Mouse (Mus musculus): ENCODE results near the gene Ccdc177. TPM values are rescaled to one million over a fixed set of nuclear protein-coding genes. Genes with fewer than 3 reads are reported as not detected.

Gene Ccdc177
- polyA plus RNA-seq, 1 experiment, result not detected

GRCm38 (mm10) chr12:80776046-80776634 is 15.7 kb upstream of the Ccdc177 start:
- Histone ChIP-seq H3K4me3 (ENCODE audit: extremely low read depth, insufficient read depth, insufficient read length) (no peak overlapping the region), H3K36me3 (ENCODE audit: control insufficient read depth, insufficient read depth, low read length) (no peaks in the 10 kb centered on the region), H3K27ac (ENCODE audit: insufficient read depth, low read length) (0 out of 2 replicates have a peak overlapping the region, but pooled peaks have one; percentile 1), H3K27me3 (ENCODE audit: control insufficient read depth, insufficient read depth, low read length) (no peaks in the 10 kb centered on the region), H3K4me1 (ENCODE audit: control insufficient read depth, insufficient read depth, insufficient read length) (no peaks in the 10 kb centered on the region)
- DNase-seq (ENCODE audit: low read depth in 1 of 2, low spot score in 2 of 2), result no peak
- WGBS, result 25% methylated on average over 4 of the region's 4 CpGs
- TF ChIP-seq CTCF (IDR thresholded peaks at IDR 0.05; ENCODE audit: extremely low read depth, insufficient read depth, insufficient read length, insufficient replicate concordance) (no peak), POLR2A (IDR thresholded peaks at IDR 0.05; ENCODE audit: low read depth, low read length) (no peak)

GRCm38 (mm10) chr12:80774786-80775185 is 14.3 kb upstream of the Ccdc177 start:
- Histone ChIP-seq H3K27ac (ENCODE audit: insufficient read depth, low read length) (no peak overlapping the region), H3K36me3 (ENCODE audit: control insufficient read depth, insufficient read depth, low read length) (no peaks in the 10 kb centered on the region), H3K27me3 (ENCODE audit: control insufficient read depth, insufficient read depth, low read length) (no peaks in the 10 kb centered on the region), H3K4me1 (ENCODE audit: control insufficient read depth, insufficient read depth, insufficient read length) (no peaks in the 10 kb centered on the region), H3K4me3 (ENCODE audit: extremely low read depth, insufficient read depth, insufficient read length) (no peak overlapping the region)
- DNase-seq (ENCODE audit: low read depth in 1 of 2, low spot score in 2 of 2), result no peak
- TF ChIP-seq POLR2A (IDR thresholded peaks at IDR 0.05; ENCODE audit: low read depth, low read length) (no peak), CTCF (IDR thresholded peaks at IDR 0.05; ENCODE audit: extremely low read depth, insufficient read depth, insufficient read length, insufficient replicate concordance) (no peak)
- WGBS, result 95% methylated on average over 7 of the region's 7 CpGs

GRCm38 (mm10) chr12:80769697-80770096 is 9.2 kb upstream of the Ccdc177 start:
- no peaks in the 10 kb centered on the region for H3K4me1 ChIP-seq (ENCODE audit: control insufficient read depth, insufficient read depth, insufficient read length)
- peak; percentile 99 for TF ChIP-seq CTCF (IDR thresholded peaks at IDR 0.05; ENCODE audit: extremely low read depth, insufficient read depth, insufficient read length, insufficient replicate concordance)
- no peak for TF ChIP-seq POLR2A (IDR thresholded peaks at IDR 0.05; ENCODE audit: low read depth, low read length)
- no peaks in the 10 kb centered on the region for H3K27me3 ChIP-seq (ENCODE audit: control insufficient read depth, insufficient read depth, low read length)
- H3K4me3 ChIP-seq (ENCODE audit: extremely low read depth, insufficient read depth, insufficient read length), result no peak overlapping the region
- DNase-seq (ENCODE audit: low read depth in 1 of 2, low spot score in 2 of 2), result peak in 1 of 2 experiments; percentile 52
- H3K27ac ChIP-seq (ENCODE audit: insufficient read depth, low read length), result no peak overlapping the region
- no peaks in the 10 kb centered on the region for H3K36me3 ChIP-seq (ENCODE audit: control insufficient read depth, insufficient read depth, low read length)
- WGBS, result 14% methylated on average over 11 of the region's 11 CpGs

GRCm38 (mm10) chr12:80764116-80764515 is 3.6 kb upstream of the Ccdc177 start:
- Histone ChIP-seq H3K4me3 (ENCODE audit: extremely low read depth, insufficient read depth, insufficient read length) (no peak overlapping the region), H3K4me1 (ENCODE audit: control insufficient read depth, insufficient read depth, insufficient read length) (peaks cover 2% of the 10 kb centered on the region; the same call in 1 of the 2 replicates), H3K27ac (ENCODE audit: insufficient read depth, low read length) (no peak overlapping the region), H3K36me3 (ENCODE audit: control insufficient read depth, insufficient read depth, low read length) (no peaks in the 10 kb centered on the region), H3K27me3 (ENCODE audit: control insufficient read depth, insufficient read depth, low read length) (peaks cover under 1% of the 10 kb centered on the region; the same call in 1 of the 2 replicates)
- 65% methylated on average over 4 of the region's 4 CpGs for WGBS
- TF ChIP-seq CTCF (IDR thresholded peaks at IDR 0.05; ENCODE audit: extremely low read depth, insufficient read depth, insufficient read length, insufficient replicate concordance) (no peak), POLR2A (IDR thresholded peaks at IDR 0.05; ENCODE audit: low read depth, low read length) (no peak)
- DNase-seq (ENCODE audit: low read depth in 1 of 2, low spot score in 2 of 2), result no peak

GRCm38 (mm10) chr12:80762982-80763381 is 2.5 kb upstream of the Ccdc177 start:
- Histone ChIP-seq H3K4me1 (ENCODE audit: control insufficient read depth, insufficient read depth, insufficient read length) (peaks cover 12% of the 10 kb centered on the region; the same call in 1 of the 2 replicates), H3K27ac (ENCODE audit: insufficient read depth, low read length) (no peak overlapping the region), H3K27me3 (ENCODE audit: control insufficient read depth, insufficient read depth, low read length) (peaks cover 10% of the 10 kb centered on the region), H3K36me3 (ENCODE audit: control insufficient read depth, insufficient read depth, low read length) (no peaks in the 10 kb centered on the region), H3K4me3 (ENCODE audit: extremely low read depth, insufficient read depth, insufficient read length) (no peak overlapping the region)
- no peak for DNase-seq (ENCODE audit: low read depth in 1 of 2, low spot score in 2 of 2)
- WGBS, result 73% methylated on average over 5 of the region's 5 CpGs
- TF ChIP-seq CTCF (IDR thresholded peaks at IDR 0.05; ENCODE audit: extremely low read depth, insufficient read depth, insufficient read length, insufficient replicate concordance) (no peak), POLR2A (IDR thresholded peaks at IDR 0.05; ENCODE audit: low read depth, low read length) (no peak)

GRCm38 (mm10) chr12:80759713-80760395 is 633 bp downstream of the Ccdc177 start:
- no peaks in the 10 kb centered on the region for H3K36me3 ChIP-seq (ENCODE audit: control insufficient read depth, insufficient read depth, low read length)
- TF ChIP-seq CTCF (IDR thresholded peaks at IDR 0.05; ENCODE audit: extremely low read depth, insufficient read depth, insufficient read length, insufficient replicate concordance) (no peak), POLR2A (IDR thresholded peaks at IDR 0.05; ENCODE audit: low read depth, low read length) (no peak)
- no peak overlapping the region for H3K4me3 ChIP-seq (ENCODE audit: extremely low read depth, insufficient read depth, insufficient read length)
- H3K27ac ChIP-seq (ENCODE audit: insufficient read depth, low read length), result no peak overlapping the region
- peaks cover 14% of the 10 kb centered on the region for H3K27me3 ChIP-seq (ENCODE audit: control insufficient read depth, insufficient read depth, low read length)
- no peak for DNase-seq (ENCODE audit: low read depth in 1 of 2, low spot score in 2 of 2)
- WGBS, result 13% methylated on average over 22 of the region's 22 CpGs
- H3K4me1 ChIP-seq (ENCODE audit: control insufficient read depth, insufficient read depth, insufficient read length), result peaks cover 17% of the 10 kb centered on the region; the same call in 1 of the 2 replicates

- Histone ChIP-seq H3K36me3 (ENCODE audit: control insufficient read depth, insufficient read depth, low read length) (no peaks in the 10 kb centered on the region), H3K27ac (ENCODE audit: insufficient read depth, low read length) (no peak overlapping the region), H3K27me3 (ENCODE audit: control insufficient read depth, insufficient read depth, low read length) (peaks cover 14% of the 10 kb centered on the region), H3K4me1 (ENCODE audit: control insufficient read depth, insufficient read depth, insufficient read length) (peaks cover 17% of the 10 kb centered on the region; the same call in 1 of the 2 replicates), H3K4me3 (ENCODE audit: extremely low read depth, insufficient read depth, insufficient read length) (no peak overlapping the region)
- DNase-seq (ENCODE audit: low read depth in 1 of 2, low spot score in 2 of 2), result no peak
- WGBS, result 15% methylated on average over 13 of the region's 13 CpGs
- TF ChIP-seq CTCF (IDR thresholded peaks at IDR 0.05; ENCODE audit: extremely low read depth, insufficient read depth, insufficient read length, insufficient replicate concordance) (no peak), POLR2A (IDR thresholded peaks at IDR 0.05; ENCODE audit: low read depth, low read length) (no peak)
Measured at GRCm38 (mm10) chr12:80759387-80759712, 1.1 kb downstream of the Ccdc177 start.
